Mouse (Mus musculus) forebrain, embryonic 15.5 days (tissue): Measurements from ENCODE around the gene Ubc. TPM values are rescaled to one million over a fixed set of nuclear protein-coding genes. Genes with fewer than 3 reads are reported as not detected.

ENCODE experiments used
- polyA plus RNA-seq: library from polyadenylated mRNA; unstranded; fragments of >200 nt; fragmentation: Nextera tagmentation; extraction: Ambion mirVana; gene quantifications from 2 replicates; pipeline ENCODE4 v1.2.1, GENCODE M21; 2015

Ubc gene
- polyA plus RNA-seq, 1 experiment from 2014 or later: 1,278 TPM

Other genes starting within 250 kb of the Ubc start
- 30.2 and 31.6 TPM in 2 replicates for gene Ncor2, start 211.0 kb downstream of the Ubc start, polyA plus RNA-seq
- 27.7 and 28.5 TPM in 2 replicates for gene Scarb1, start 49.1 kb downstream of the Ubc start, polyA plus RNA-seq
- 0.55 TPM in 2 replicates for gene Gm10382, start 880 bp downstream of the Ubc start, polyA plus RNA-seq
- gene Dhx37, start 43.9 kb upstream of the Ubc start, polyA plus RNA-seq: 11.3 and 13.4 TPM in 2 replicates
- gene Bri3bp, start 51.4 kb upstream of the Ubc start, polyA plus RNA-seq: 35.9 and 38.0 TPM in 2 replicates
- 81.1 and 82.4 TPM in 2 replicates for gene Aacs, start 85.6 kb upstream of the Ubc start, polyA plus RNA-seq
- 8.2 and 8.3 TPM in 2 replicates for gene Tmem132b, start 141.6 kb upstream of the Ubc start, polyA plus RNA-seq